Mouse (Mus musculus): ENCODE data around the gene Ppig. TPM values are rescaled to one million over a fixed set of nuclear protein-coding genes. Genes with fewer than 3 reads are reported as not detected.
"Not testable (repeated sequence)": the region's sequence is repeated elsewhere in the genome, so short reads cannot be mapped to it uniquely, and the experiment has no call there.

Gene Ppig
- total RNA-seq (2021), result 70.4 and 72.7 TPM in 2 replicates
- long read RNA-seq, full-length matches to known transcripts, result 20 of 33 reads
- long read RNA-seq, partial matches to known transcripts, result 7 of 33 reads
- long read RNA-seq, other reads (novel, unspliced or antisense), result 6 of 33 reads

- DNase-seq, result no peak
Measured at GRCm38 (mm10) chr2:69722273-69722649, at the start of gene Ppig. Gene Ppig, plus strand, starts transcription at chr2:69722545.

GRCm38 (mm10) chr2:69673723-69674122 lies 48.6 kb upstream of the Ppig start:
- no peak for DNase-seq

- no peak for DNase-seq
Measured at GRCm38 (mm10) chr2:69675266-69675665, 47.1 kb upstream of the Ppig start.

- no peak for DNase-seq
Measured at GRCm38 (mm10) chr2:69676713-69677112, 45.6 kb upstream of the Ppig start.

GRCm38 (mm10) chr2:69677215-69677614 lies 45.1 kb upstream of the Ppig start:
- not testable (repeated sequence) for DNase-seq

GRCm38 (mm10) chr2:69679990-69680389 lies 42.4 kb upstream of the Ppig start:
- peak; percentile 9 for DNase-seq

GRCm38 (mm10) chr2:69681931-69682330 lies 40.4 kb upstream of the Ppig start:
- no peak for DNase-seq

GRCm38 (mm10) chr2:69683036-69683805 lies 39.1 kb upstream of the Ppig start:
- DNase-seq, result no peak

- DNase-seq, result no peak
Measured at GRCm38 (mm10) chr2:69684488-69684887, 37.9 kb upstream of the Ppig start.

- DNase-seq, result no peak
Measured at GRCm38 (mm10) chr2:69690214-69690613, 32.1 kb upstream of the Ppig start.

- DNase-seq, result no peak
Measured at GRCm38 (mm10) chr2:69690843-69691242, 31.5 kb upstream of the Ppig start.

GRCm38 (mm10) chr2:69693501-69693900 lies 28.8 kb upstream of the Ppig start:
- no peak for DNase-seq

- no peak for DNase-seq
Measured at GRCm38 (mm10) chr2:69700446-69700845, 21.9 kb upstream of the Ppig start.

- no peak for DNase-seq
Measured at GRCm38 (mm10) chr2:69712171-69712570, 10.2 kb upstream of the Ppig start.

GRCm38 (mm10) chr2:69712981-69713625 lies 9.2 kb upstream of the Ppig start, which contains the start of gene Fastkd1:
Gene Fastkd1, minus strand, starts transcription at chr2:69713516.
- peak; percentile 81 for DNase-seq

- DNase-seq, result no peak
Measured at GRCm38 (mm10) chr2:69713626-69714014, 8.7 kb upstream of the Ppig start.

- peak; percentile 17 for DNase-seq
Measured at GRCm38 (mm10) chr2:69714126-69714525, 8.2 kb upstream of the Ppig start.

GRCm38 (mm10) chr2:69716483-69716882 lies 5.9 kb upstream of the Ppig start:
- DNase-seq, result no peak

GRCm38 (mm10) chr2:69719121-69719520 lies 3.2 kb upstream of the Ppig start:
- DNase-seq, result peak; percentile 34

GRCm38 (mm10) chr2:69722650-69723518 lies 539 bp downstream of the Ppig start:
- peak; percentile 94 for DNase-seq

GRCm38 (mm10) chr2:69723519-69723825 lies 1.1 kb downstream of the Ppig start:
- DNase-seq, result no peak

GRCm38 (mm10) chr2:69745091-69745490 lies 22.7 kb downstream of the Ppig start:
- DNase-seq, result no peak

GRCm38 (mm10) chr2:69760980-69761379 lies 38.6 kb downstream of the Ppig start:
- no peak for DNase-seq

Data from adrenal gland, postnatal 25 days (tissue).